Mouse (Mus musculus) right cerebral cortex, adult 2 months (tissue): ENCODE results near the gene 4933425L06Rik.

Experiments
- DNase-seq, 2 experiments: peaks; one replicate each; pipeline ENCODE4 v3.0.0; 2021 to 2022; ENCODE audit warnings: low spot score in 2 of 2

The 4933425L06Rik gene

DNA sequence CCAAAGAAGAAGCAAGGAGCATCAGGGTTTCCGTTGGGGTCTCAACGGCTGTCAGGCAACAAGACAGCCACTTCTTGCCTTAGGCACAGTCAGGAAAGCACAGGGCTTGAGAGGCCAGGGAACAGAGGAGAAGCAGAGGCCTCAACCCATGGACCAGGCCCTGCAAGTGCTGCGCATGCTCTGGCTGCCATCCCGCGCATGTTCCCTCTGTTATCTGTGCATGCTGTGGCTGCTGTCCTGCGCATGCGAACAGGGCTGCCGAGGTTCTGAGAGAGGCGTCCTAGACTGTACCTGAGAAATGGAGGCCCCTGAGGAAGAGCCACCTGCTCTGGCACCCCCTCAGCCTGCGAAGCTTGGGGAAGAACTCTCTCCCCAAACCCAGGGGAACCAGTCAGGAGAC is at the start of gene 4933425L06Rik:
Gene 4933425L06Rik, plus strand, starts transcription at position 261 of the 400 bp plus-strand sequence.
- DNase-seq = no peak

DNA sequence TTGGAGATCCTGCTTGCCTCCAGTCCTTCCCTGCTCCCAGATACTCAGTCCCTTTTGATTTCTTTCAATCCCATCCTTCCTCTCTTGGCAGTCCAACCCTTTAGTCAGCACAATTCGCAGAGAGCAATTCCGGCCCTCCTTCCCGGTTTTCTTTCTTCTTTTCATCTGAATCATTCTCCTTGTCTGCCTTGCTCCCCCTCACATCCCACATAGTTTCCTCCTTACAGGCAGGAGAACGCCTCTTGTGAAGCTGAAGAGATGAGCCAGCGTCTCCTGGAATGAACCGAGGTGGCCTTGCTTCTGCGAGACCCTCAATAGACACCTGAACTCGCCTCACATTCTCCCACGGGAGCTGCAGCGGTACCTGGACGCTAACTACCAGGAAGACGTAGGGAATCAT is 44.1 kb upstream of the 4933425L06Rik start:
- DNase-seq = peak; percentile 62 to 73

DNA sequence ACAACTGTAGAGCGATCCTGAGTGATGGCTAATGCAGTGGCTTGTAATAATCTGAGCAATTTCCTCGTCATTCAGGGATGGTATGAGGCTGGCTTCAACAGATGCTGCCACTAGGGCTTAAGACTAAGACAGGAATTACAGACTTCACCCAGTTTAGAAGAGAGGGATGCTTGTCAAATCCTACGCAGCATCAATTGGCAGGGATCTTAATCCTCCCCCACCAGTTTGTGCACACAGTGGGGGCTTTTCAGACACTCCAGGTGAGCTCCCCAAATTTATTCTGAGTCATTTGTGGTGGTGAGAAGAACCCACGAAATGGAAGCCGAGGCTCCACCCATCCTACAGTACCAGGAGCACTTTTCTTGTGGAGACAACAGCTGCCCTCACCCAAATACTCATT is 43.6 kb upstream of the 4933425L06Rik start:
- peak in 1 of 2 experiments; percentile 36 for DNase-seq

GRCm38 (mm10) chr13:105043882-105044281 is 38.0 kb upstream of the 4933425L06Rik start:
- DNase-seq = no peak

GRCm38 (mm10) chr13:105047377-105047776 is 34.5 kb upstream of the 4933425L06Rik start:
- DNase-seq = no peak

DNA sequence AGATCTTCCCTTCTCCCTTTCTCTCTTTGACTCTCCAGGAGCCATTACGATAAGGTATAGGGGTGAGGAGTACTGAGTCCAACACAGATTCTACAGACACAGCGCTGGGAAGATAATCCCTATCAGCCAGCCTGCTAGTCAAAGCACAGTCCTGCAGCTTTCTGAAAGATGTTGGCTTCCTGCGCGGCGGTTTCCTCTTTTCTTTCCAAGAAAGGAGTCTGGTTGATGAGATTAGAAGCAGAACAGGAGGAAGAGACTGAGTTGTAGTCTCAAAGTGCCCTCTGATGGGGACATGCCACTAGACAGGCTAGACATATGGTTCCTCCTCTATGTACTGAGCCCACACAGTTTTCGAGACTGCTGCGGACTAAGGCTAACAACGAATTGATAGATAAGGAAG is 33.3 kb upstream of the 4933425L06Rik start:
- no peak for DNase-seq

DNA sequence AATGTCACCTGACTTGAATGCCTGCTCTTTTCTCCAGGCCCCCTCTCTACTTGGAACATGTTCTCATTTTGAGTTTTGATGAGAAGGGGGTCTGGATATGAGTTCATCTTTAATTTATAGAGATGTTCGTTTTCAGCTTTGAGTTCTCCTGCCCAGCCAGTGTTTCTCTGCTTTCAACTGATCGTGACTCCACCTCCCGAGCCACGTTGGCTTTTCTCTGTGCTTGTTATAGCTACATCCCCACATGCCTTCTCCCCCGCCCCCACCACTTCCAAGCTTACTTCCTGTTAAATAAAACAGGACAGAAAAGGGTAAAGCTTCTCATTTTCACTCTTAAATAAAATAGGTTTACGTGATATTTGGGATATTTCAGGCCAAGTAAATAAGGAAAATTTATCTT is 30.5 kb upstream of the 4933425L06Rik start:
- peak; percentile 51 to 62 for DNase-seq

DNA sequence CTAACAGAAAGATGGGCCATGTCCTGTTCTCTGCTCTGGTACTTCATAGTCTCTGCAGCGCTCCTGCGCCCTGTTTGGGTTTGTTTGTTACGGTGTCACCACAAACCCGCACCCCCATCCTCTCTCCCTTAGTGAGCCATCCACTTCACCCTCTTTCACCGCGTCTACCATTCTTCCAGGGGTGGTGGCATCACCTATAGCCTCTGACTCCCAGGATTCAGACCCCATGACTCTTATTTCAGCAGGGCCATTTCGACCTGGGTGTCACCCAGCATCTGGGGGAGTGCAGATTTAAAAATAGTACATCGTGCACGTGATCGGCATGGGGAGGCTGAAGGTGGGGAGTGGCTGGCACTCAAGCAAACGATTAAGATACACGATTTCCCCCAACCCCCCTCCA is 28.3 kb upstream of the 4933425L06Rik start:
- peak; percentile 51 to 58 for DNase-seq

DNA sequence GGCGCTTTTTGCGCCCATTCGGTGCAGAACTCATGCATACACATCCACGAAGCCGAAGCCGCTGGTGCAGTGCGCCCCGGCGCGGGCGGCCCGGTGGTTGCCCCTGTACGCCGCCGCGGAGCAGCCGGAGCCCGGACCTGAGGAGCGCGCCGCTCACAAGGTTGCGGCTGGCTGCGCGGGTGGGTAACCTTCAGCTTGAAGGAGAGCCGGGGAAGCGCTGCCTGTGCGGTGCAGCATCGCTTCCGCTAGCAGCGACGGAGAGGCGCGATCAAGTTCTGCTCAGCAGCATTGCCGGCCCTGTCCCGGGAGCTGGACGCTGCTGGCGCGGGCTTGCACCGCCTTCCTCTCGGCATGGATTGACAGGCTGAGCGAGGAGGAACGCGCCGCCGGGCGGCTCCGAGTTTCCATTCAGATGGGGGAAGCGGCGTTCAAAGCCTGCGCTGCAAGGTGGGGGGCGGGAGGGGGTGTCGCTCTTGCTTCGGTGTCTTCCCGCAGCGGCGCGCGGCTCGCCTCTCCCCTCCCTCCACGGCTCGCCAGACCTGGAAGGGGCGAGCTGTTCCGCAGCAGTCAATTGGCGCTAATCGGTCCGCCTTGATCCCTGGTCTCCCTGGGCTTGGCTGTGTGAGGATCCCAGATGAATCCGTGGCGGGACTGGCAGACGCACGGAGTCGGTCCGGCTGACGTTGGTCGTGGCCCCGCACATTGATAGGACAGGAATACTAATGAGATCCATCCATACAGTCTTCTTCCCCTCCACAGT is 27.6 kb upstream of the 4933425L06Rik start, which contains the start of gene Rgs7bp:
Gene Rgs7bp, minus strand, starts transcription at position 750 of the 760 bp plus-strand sequence.
- peak; percentile 82 to 83 for DNase-seq

GRCm38 (mm10) chr13:105054941-105055309 is 27.0 kb upstream of the 4933425L06Rik start:
- DNase-seq = no peak

- no peak for DNase-seq
Measured at GRCm38 (mm10) chr13:105055374-105055773, 26.5 kb upstream of the 4933425L06Rik start.

- DNase-seq = no peak
Measured at GRCm38 (mm10) chr13:105066119-105066518, 15.8 kb upstream of the 4933425L06Rik start.

- no peak for DNase-seq
Measured at GRCm38 (mm10) chr13:105066890-105067845, 14.8 kb upstream of the 4933425L06Rik start.

- DNase-seq = no peak
Measured at GRCm38 (mm10) chr13:105089276-105089675, 7.4 kb downstream of the 4933425L06Rik start.

DNA sequence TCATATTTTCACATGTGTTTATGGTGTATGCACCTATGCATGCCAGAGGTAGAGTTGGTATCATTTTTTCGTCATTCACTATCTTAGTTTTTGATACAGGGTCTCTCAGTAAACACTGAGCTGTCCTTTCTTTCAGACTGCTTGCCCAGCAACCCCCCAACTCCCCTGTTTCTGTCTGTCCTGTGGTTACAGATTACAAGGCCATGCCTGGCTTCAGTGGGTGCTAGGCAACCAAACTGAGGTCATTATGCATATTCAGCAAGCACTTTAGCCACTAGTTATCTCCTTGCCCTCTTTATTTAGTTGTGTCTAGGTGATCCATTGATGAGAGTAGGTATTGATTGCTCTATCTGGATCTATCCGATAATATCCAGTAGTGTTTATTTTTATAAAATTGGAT is 14.4 kb downstream of the 4933425L06Rik start:
- no peak for DNase-seq

- DNase-seq = no peak
Measured at GRCm38 (mm10) chr13:105100705-105101104, 18.8 kb downstream of the 4933425L06Rik start.

DNA sequence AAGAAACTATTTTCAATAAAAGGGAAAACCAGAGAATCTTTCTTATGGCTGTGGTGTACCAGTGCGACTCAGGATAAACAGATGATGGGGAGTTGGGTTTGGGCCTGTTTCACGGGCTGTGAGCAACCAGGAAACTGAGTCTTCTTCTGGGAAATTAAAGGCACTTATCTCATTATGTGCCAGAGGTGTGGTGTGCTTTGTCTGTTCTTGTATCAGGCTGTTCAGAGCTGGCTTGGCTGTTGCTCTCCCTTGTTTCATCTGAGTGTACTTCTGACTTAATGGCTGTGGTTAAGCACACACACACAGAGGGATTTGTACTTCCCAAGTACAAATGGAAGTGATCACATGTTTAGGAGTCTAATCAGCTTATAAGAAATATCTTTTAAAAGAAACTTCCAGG is 22.5 kb downstream of the 4933425L06Rik start:
- DNase-seq = no peak

- no peak for DNase-seq
Measured at GRCm38 (mm10) chr13:105111599-105111998, 29.7 kb downstream of the 4933425L06Rik start.

GRCm38 (mm10) chr13:105121617-105122016 is 39.7 kb downstream of the 4933425L06Rik start:
- DNase-seq = no peak

- no peak for DNase-seq
Measured at GRCm38 (mm10) chr13:105122092-105122491, 40.2 kb downstream of the 4933425L06Rik start.

GRCm38 (mm10) chr13:105130080-105130479 is 48.2 kb downstream of the 4933425L06Rik start:
- no peak for DNase-seq

GRCm38 (mm10) chr13:105132370-105132769 is 50.4 kb downstream of the 4933425L06Rik start:
- no peak for DNase-seq
